Mouse (Mus musculus) limb, embryonic 14.5 days (tissue): ENCODE measurements around the gene C1qb. TPM values are rescaled to one million over a fixed set of nuclear protein-coding genes. Genes with fewer than 3 reads are reported as not detected.

Experiments used
- ATAC-seq: fragments of 200-750 bp; cut with Nextera tagmentation; 2 replicates; pipeline ENCODE4 v1.8.0; 2017; ENCODE audit warnings: low read depth, moderate number of reproducible peaks, moderate TSS enrichment; ENCODE audit not compliant: low FRiP score
- DNase-seq: peaks from one replicate; pipeline ENCODE4 v3.0.0-alpha.2; 2015; ENCODE audit warnings: low spot score
- H3K27ac ChIP-seq: fragments of 300-500 bp; sonication (generic); replicated peaks from 2 replicates; pipeline ENCODE4 v1.5.1; 2014; ENCODE audit warnings: low read depth, mild to moderate bottlenecking, low read length, moderate library complexity, mixed read lengths
- H3K27me3 ChIP-seq: fragments of 300-500 bp; sonication (generic); 2 replicates; pipeline ENCODE4 v1.6.1; 2014; ENCODE audit warnings: low read length, mixed read lengths; ENCODE audit not compliant: control insufficient read depth, insufficient read depth
- H3K36me3 ChIP-seq: fragments of 300-500 bp; sonication (generic); 2 replicates; pipeline ENCODE4 v1.6.1; 2014; ENCODE audit warnings: mild to moderate bottlenecking, low read length, moderate library complexity, mixed read lengths; ENCODE audit not compliant: control insufficient read depth, insufficient read depth
- H3K4me1 ChIP-seq: fragments of 300-500 bp; sonication (generic); 2 replicates; pipeline ENCODE4 v1.6.1; 2014; ENCODE audit warnings: antibody characterized with exemption, low read length, mixed read lengths; ENCODE audit not compliant: control insufficient read depth, insufficient read depth
- H3K4me2 ChIP-seq: fragments of 300-500 bp; sonication (generic); replicated peaks from 2 replicates; pipeline ENCODE4 v1.6.1; 2014; ENCODE audit warnings: low read depth, mild to moderate bottlenecking, low read length, moderate library complexity; ENCODE audit not compliant: severe bottlenecking
- H3K4me3 ChIP-seq: fragments of 300-500 bp; sonication (generic); replicated peaks from 2 replicates; pipeline ENCODE4 v1.5.1; 2014; ENCODE audit warnings: low read length
- H3K9ac ChIP-seq: fragments of 300-500 bp; sonication (generic); 2 replicates; pipeline ENCODE4 v1.6.1; 2014; ENCODE audit warnings: mild to moderate bottlenecking, low read depth, low read length, moderate library complexity; ENCODE audit not compliant: severe bottlenecking
- H3K9me3 ChIP-seq: fragments of 300-500 bp; sonication (generic); 2 replicates; pipeline ENCODE4 v1.6.1; 2016; ENCODE audit warnings: low read length; ENCODE audit not compliant: control insufficient read depth
- POLR2A ChIP-seq: fragments of 200-500 bp; IDR thresholded peaks from 2 replicates; pipeline ENCODE4 v1.8.0; 2012; ENCODE audit warnings: inconsistent platforms, mild to moderate bottlenecking, moderate library complexity, borderline replicate concordance; ENCODE audit not compliant: insufficient read depth, insufficient read length; ENCODE audit errors: extremely low read depth
- WGBS: fragments of 180-500 bp; shearing (Covaris S2); extraction: QIAGEN DNeasy Blood & Tissue Kit; methylation state at CpG from one replicate; pipeline ENCODE4 v1.1.7; 2014; 5-methylcytosine and 5-hydroxymethylcytosine counted together
- polyA plus RNA-seq, 2 experiments: library from polyadenylated mRNA; depleted of rRNA in 1 of 2; stranded (reverse) in 1 of 2; unstranded in 1 of 2; fragments of >200 nt; fragmentation: Nextera tagmentation in 1 of 2; extraction: Ambion mirVana in 1 of 2; gene quantifications; 2 replicates each; pipeline versions ENCODE4 v1.2.1 to v1.2.3; 2012 to 2014

Gene C1qb
- polyA plus RNA-seq, 2 experiments: 56.2 to 81.2 TPM

- Histone ChIP-seq H3K9me3 (no peaks in the 10 kb centered on the region), H3K27ac (no peak overlapping the region), H3K4me1 (peaks cover 9% of the 10 kb centered on the region), H3K4me3 (no peak overlapping the region), H3K36me3 (no peaks in the 10 kb centered on the region), H3K9ac (no peak overlapping the region), H3K27me3 (no peaks in the 10 kb centered on the region), H3K4me2 (no peak overlapping the region)
- TF ChIP-seq POLR2A: no peak
- ATAC-seq (no peak), DNase-seq (no peak)
- WGBS: 83% methylated on average over 6 of the region's 6 CpGs
Measured at GRCm38 (mm10) chr4:136868371-136868770, 17.6 kb downstream of the C1qb start.

GRCm38 (mm10) chr4:136867690-136868345 is 18.2 kb downstream of the C1qb start:
- H3K4me2 ChIP-seq: no peak overlapping the region
- whole genome bisulfite sequencing: 8% methylated on average over 12 of the region's 12 CpGs
- H3K36me3 ChIP-seq: no peaks in the 10 kb centered on the region
- H3K4me1 ChIP-seq: peaks cover 9% of the 10 kb centered on the region
- ATAC-seq (no peak), DNase-seq (no peak)
- no peaks in the 10 kb centered on the region for H3K27me3 ChIP-seq
- no peak overlapping the region for H3K27ac ChIP-seq
- no peak overlapping the region for H3K4me3 ChIP-seq
- no peaks in the 10 kb centered on the region for H3K9me3 ChIP-seq
- no peak for TF ChIP-seq POLR2A
- no peak overlapping the region for H3K9ac ChIP-seq

GRCm38 (mm10) chr4:136865531-136865930 is 20.5 kb downstream of the C1qb start:
- DNase-seq: no peak
- TF ChIP-seq POLR2A: no peak
- WGBS: 55% methylated on average over 5 of the region's 5 CpGs

GRCm38 (mm10) chr4:136864751-136865470 is 21.1 kb downstream of the C1qb start:
- Histone ChIP-seq H3K9me3 (no peaks in the 10 kb centered on the region), H3K9ac (no peak overlapping the region), H3K4me1 (peaks cover 9% of the 10 kb centered on the region), H3K36me3 (no peaks in the 10 kb centered on the region), H3K27me3 (no peaks in the 10 kb centered on the region), H3K4me3 (no peak overlapping the region), H3K27ac (no peak overlapping the region), H3K4me2 (no peak overlapping the region)
- WGBS: 8% methylated on average over 15 of the region's 15 CpGs
- no peak for TF ChIP-seq POLR2A
- ATAC-seq (no peak), DNase-seq (no peak)

More at GRCm38 (mm10) chr4:136865531-136865930, 20.5 kb downstream of the C1qb start:
- Histone ChIP-seq H3K4me1 (peaks cover 9% of the 10 kb centered on the region), H3K27ac (no peak overlapping the region), H3K36me3 (no peaks in the 10 kb centered on the region), H3K4me3 (no peak overlapping the region), H3K9ac (no peak overlapping the region), H3K4me2 (no peak overlapping the region), H3K27me3 (no peaks in the 10 kb centered on the region), H3K9me3 (no peaks in the 10 kb centered on the region)
- no peak for ATAC-seq

GRCm38 (mm10) chr4:136863517-136863916 is 22.5 kb downstream of the C1qb start:
- H3K27me3 ChIP-seq: no peaks in the 10 kb centered on the region
- no peak overlapping the region for H3K9ac ChIP-seq
- ATAC-seq: no peak
- no peak overlapping the region for H3K27ac ChIP-seq
- TF ChIP-seq POLR2A: no peak
- H3K4me3 ChIP-seq: no peak overlapping the region
- WGBS: 46% methylated on average over 9 of the region's 9 CpGs
- no peak for DNase-seq
- peaks cover 9% of the 10 kb centered on the region for H3K4me1 ChIP-seq
- H3K36me3 ChIP-seq: no peaks in the 10 kb centered on the region
- no peaks in the 10 kb centered on the region for H3K9me3 ChIP-seq
- no peak overlapping the region for H3K4me2 ChIP-seq
